Mouse (Mus musculus): ENCODE data around the gene Pde10a. TPM values are rescaled to one million over a fixed set of nuclear protein-coding genes. Genes with fewer than 3 reads are reported as not detected.

Pde10a gene
- total RNA-seq, 2 experiments from 2014 or later, result 4.0 to 6.0 TPM

- no peak overlapping the region for H3K27ac ChIP-seq
- no peak for TF ChIP-seq CTCF (IDR thresholded peaks at IDR 0.05)
- no peak overlapping the region for H3K4me3 ChIP-seq
- no peak for DNase-seq
- intact Hi-C loops (cut with DNase I), result no loop called here
These were observed 240.9 kb downstream of the Pde10a start for GRCm38 (mm10) chr17:8765987-8766576.

DNA sequence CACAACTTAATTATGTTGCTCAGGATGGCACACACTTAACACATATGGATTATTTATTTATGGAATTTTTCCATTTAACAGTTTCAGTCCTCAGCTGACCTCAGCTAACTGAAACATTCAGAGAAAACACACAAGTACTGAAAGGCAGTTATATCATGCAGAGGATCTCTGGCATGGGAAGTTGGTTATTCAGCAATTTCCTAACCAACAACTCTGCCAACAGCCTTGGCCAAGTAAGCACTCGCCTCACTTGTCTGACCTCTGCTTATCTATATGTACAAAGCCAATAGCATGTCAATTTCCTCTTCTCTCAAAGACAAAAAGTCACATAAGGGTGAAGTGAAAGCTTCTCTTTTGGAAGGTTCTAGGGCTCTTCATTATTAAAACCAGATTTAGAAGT is 244.0 kb downstream of the Pde10a start:
- TF ChIP-seq CTCF (IDR thresholded peaks at IDR 0.05), result no peak
- no peak overlapping the region for H3K4me3 ChIP-seq
- no peak for DNase-seq
- intact Hi-C loops (cut with DNase I), result no loop called here
- no peak overlapping the region for H3K27ac ChIP-seq

- no peak overlapping the region for H3K4me3 ChIP-seq
- intact Hi-C loops (cut with DNase I), result no loop called here
- H3K27ac ChIP-seq, result no peak overlapping the region
- DNase-seq, result no peak
- no peak for TF ChIP-seq CTCF (IDR thresholded peaks at IDR 0.05)
These were observed 248.2 kb downstream of the Pde10a start for GRCm38 (mm10) chr17:8773391-8773790.

- no peak overlapping the region for H3K4me3 ChIP-seq
- no peak for DNase-seq
- no peak overlapping the region for H3K27ac ChIP-seq
- intact Hi-C loops (cut with DNase I), result no loop called here
- TF ChIP-seq CTCF (IDR thresholded peaks at IDR 0.05), result no peak
These were observed 249.1 kb downstream of the Pde10a start for GRCm38 (mm10) chr17:8774301-8774700.

DNA sequence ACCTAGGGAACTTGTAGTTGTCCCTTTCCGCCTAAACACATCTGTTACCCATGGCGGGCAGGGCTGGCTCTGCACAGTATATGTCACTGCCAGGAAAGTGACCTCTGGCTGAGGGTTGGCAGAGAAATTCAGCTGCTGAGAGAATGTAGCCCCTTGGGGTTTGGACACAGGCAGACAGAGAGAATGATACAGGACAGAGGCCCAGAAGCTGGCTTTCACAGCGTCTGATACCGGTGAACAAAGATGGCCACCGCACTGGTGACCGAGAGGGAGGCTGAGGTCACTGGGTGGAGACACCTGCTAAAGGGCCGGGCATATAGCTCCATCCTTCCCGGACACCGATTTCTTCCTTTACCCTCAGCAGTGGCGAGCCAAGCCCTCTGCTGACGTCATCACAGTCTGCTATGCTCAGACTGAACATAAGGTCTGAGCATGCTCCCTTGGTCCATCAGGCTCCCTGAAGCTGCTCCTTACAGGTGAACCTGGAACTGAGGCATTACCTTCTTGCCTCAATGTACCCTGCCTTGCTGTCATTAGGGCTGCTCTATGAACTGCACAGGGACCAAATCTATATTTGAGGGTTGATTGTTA is 250.5 kb downstream of the Pde10a start:
- DNase-seq, result no peak
- intact Hi-C loops (cut with DNase I), result no loop called here
- TF ChIP-seq CTCF (IDR thresholded peaks at IDR 0.05), result no peak
- H3K27ac ChIP-seq, result no peak overlapping the region
- no peak overlapping the region for H3K4me3 ChIP-seq

DNA sequence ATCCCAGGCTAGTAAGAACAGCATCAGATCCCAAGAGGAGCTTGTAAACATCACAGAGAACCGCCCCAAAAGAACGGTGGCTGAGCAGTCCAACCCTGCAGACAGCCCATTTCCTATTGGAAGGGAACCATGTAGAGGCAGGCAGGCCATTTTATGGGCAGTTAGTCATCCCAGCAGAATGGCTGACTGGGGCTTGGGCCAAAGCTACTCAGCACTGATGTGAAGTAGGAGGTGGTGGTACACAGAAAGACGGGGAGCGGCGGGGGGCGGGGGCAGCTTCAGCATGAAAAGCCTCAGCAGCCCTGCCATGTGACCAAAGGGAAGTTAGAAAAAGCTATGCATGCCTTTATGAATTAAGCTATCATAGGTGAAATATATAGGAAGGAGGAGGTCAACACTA is 252.5 kb downstream of the Pde10a start:
- no peak for TF ChIP-seq CTCF (IDR thresholded peaks at IDR 0.05)
- DNase-seq, result no peak
- intact Hi-C loops (cut with DNase I), result no loop called here
- H3K4me3 ChIP-seq, result no peak overlapping the region
- no peak overlapping the region for H3K27ac ChIP-seq

GRCm38 (mm10) chr17:8778839-8779238 is 253.7 kb downstream of the Pde10a start:
- no peak for DNase-seq
- no peak overlapping the region for H3K27ac ChIP-seq

DNA sequence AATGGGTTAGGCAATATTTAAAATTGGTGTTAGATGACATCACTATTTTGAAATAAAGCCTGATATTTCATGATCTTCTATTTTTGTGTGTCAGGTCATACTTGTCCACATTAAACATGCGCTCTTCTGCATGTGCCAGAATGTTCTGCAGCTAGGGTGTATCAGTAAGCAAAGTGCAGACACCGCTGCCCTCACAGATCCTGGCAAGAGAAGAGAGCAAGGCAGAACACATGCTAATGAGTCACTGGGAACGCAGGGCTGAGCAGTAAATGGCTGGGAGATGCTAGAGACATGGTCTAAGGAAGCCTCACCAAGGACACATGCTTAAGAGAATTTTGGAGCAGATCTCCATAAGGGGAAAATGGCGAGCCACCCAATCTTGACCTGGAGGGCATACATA is 255.3 kb downstream of the Pde10a start:
- Histone ChIP-seq H3K4me3 (no peak overlapping the region), H3K27ac (no peak overlapping the region)
- intact Hi-C loops (cut with DNase I), result no loop called here
- no peak for TF ChIP-seq CTCF (IDR thresholded peaks at IDR 0.05)
- no peak for DNase-seq

More at GRCm38 (mm10) chr17:8778839-8779238, 253.7 kb downstream of the Pde10a start:
- intact Hi-C loops (cut with DNase I), result no loop called here
- no peak overlapping the region for H3K4me3 ChIP-seq
- TF ChIP-seq CTCF (IDR thresholded peaks at IDR 0.05), result no peak

DNA sequence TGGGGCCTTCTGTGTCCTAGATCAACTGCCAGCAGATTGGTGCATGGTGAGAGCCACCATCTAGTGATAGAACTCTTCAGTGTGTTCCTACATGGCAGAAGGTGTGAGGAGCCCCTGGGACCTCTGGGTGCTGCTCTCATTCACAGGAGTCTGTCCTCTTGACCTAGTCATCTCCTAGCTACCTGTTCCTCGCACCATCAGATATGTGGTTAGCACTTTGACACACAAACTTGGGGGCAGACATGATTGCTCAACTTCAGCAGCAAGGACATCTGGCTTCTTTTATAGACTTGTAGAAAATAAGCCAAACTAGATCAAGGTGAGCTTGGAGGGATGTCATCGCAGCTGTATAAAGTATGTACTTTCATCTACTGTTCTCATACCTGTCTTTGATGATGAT is 255.9 kb downstream of the Pde10a start:
- intact Hi-C loops (cut with DNase I), result no loop called here
- no peak for DNase-seq
- TF ChIP-seq CTCF (IDR thresholded peaks at IDR 0.05), result no peak

GRCm38 (mm10) chr17:8781576-8781975 is 256.4 kb downstream of the Pde10a start:
- TF ChIP-seq CTCF (IDR thresholded peaks at IDR 0.05), result no peak
- intact Hi-C loops (cut with DNase I), result no loop called here
- DNase-seq, result no peak
- H3K4me3 ChIP-seq, result no peak overlapping the region
- H3K27ac ChIP-seq, result no peak overlapping the region

More for the DNA sequence above, 255.9 kb downstream of the Pde10a start:
- no peak overlapping the region for H3K27ac ChIP-seq
- H3K4me3 ChIP-seq, result no peak overlapping the region

DNA sequence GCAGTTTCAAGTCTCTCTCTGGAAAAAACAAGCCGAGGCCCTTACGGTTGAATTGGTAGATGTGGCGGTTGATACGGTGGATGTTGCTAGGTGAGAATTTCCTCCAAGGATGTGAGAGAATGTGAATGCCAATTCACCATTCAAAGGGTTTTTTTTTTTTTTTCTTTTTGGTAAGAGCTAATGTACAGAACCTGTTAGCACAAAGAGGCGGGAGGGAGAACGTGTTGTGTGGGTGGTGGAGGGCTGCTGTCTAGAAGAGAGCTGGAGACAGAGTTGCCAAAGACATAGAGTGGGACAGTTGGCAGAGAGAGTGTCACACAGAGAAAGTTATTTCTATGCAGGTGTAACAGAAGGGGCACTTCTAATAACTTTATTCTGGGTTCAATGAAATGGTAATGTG is 260.7 kb downstream of the Pde10a start:
- TF ChIP-seq CTCF (IDR thresholded peaks at IDR 0.05), result no peak
- Histone ChIP-seq H3K4me3 (no peak overlapping the region), H3K27ac (no peak overlapping the region)
- intact Hi-C loops (cut with DNase I), result no loop called here
- no peak for DNase-seq

DNA sequence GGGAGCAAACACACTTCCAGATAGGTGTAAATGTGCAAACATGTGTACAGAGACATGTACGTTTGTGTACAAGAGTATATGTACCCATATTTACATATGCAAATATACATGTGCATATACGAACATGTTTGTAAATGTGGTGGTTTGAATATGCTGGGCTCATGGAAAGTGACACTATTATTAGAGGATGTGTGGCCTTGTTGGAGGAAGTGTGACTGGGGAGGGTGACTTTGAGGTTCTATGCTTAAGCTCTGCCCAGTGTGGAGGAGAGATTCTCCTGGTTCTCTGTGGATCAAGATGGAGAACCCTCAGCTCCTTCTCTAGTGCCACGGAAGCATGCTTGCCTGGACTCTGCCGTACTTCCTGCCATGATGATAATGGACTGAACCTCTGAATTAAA is 261.3 kb downstream of the Pde10a start:
- H3K27ac ChIP-seq, result no peak overlapping the region
- no peak for DNase-seq
- H3K4me3 ChIP-seq, result no peak overlapping the region
- intact Hi-C loops (cut with DNase I), result no loop called here
- TF ChIP-seq CTCF (IDR thresholded peaks at IDR 0.05), result no peak

DNA sequence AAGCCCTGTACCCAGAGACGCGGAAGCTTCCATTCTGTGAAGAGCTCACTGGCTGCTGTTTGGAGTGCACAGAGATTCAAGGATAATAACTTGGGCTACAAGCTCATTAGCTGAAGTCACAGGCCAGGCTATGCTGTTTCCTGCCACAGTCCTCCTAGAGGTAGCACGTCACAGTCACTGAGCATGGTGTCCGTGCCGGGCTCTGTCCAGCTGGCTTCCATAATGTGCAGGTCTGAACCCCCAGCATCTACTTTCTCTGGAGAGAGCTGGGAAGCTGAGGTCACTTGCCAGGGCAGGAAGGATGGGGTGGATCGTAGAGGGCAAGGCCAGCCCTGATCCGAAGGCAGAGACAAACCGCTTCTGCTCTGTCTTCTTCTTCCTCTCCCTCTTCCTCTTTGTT is 262.6 kb downstream of the Pde10a start:
- H3K27ac ChIP-seq, result no peak overlapping the region
- no peak overlapping the region for H3K4me3 ChIP-seq
- TF ChIP-seq CTCF (IDR thresholded peaks at IDR 0.05), result no peak
- no peak for DNase-seq
- intact Hi-C loops (cut with DNase I), result no loop called here

DNA sequence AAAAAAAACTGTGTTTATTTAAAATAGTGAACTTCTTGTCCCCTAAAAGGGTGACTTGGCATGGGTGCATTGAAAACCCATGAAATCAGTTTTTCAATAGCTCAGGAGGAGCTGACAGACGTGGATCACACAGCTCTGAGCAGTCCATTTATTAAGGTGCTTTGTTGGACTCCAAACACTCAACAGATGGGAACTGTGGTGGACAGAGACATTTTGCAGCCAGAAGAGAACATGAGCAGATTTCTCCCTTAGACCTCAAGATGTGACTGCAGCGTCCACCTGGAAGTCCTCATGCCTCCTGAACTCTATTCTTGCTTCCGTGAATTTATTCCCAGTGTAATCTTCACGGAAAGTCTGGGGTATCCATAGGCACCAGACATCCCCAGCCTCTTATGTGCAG is 266.4 kb downstream of the Pde10a start:
- intact Hi-C loops (cut with DNase I), result no loop called here
- DNase-seq, result no peak
- no peak for TF ChIP-seq CTCF (IDR thresholded peaks at IDR 0.05)
- Histone ChIP-seq H3K27ac (no peak overlapping the region), H3K4me3 (no peak overlapping the region)

All from gastrocnemius, adult 2 months (tissue).